Mouse (Mus musculus): ENCODE data around the gene Trnp1. TPM values are rescaled to one million over a fixed set of nuclear protein-coding genes. Genes with fewer than 3 reads are reported as not detected.
A peak's percentile ranks its signal among the peaks of the same experiment; 100 is the strongest.
"Not testable (repeated sequence)": the region's sequence is repeated elsewhere in the genome, so short reads cannot be mapped to it uniquely, and the experiment has no call there.

Gene Trnp1
- total RNA-seq (2021) = 100 to 1,000 TPM; 114 to 119 TPM

GRCm38 (mm10) chr4:133498160-133498724, at the start of gene Trnp1:
TSS of gene Trnp1 (minus strand) at chr4:133498550.
- DNase-seq (ENCODE audit: extremely low spot score in 1 of 2, low spot score in 2 of 2) = peak; percentile 87 to 90
- intact Hi-C loops (cut with DNase I) = no loop called here

GRCm38 (mm10) chr4:133545272-133546231, 47.2 kb upstream of the Trnp1 start, which contains the start of gene Nudc:
TSS of gene Nudc (minus strand) at chr4:133545996.
- intact Hi-C loops (cut with DNase I) = no loop called here
- DNase-seq (ENCODE audit: extremely low spot score in 1 of 2, low spot score in 2 of 2) = peak; percentile 95 to 97

- DNase-seq (ENCODE audit: extremely low spot score in 1 of 2, low spot score in 2 of 2) = no peak
- intact Hi-C loops (cut with DNase I) = no loop called here
Measured at GRCm38 (mm10) chr4:133536652-133537051, 38.3 kb upstream of the Trnp1 start.

GRCm38 (mm10) chr4:133536081-133536480, 37.7 kb upstream of the Trnp1 start:
- intact Hi-C loops (cut with DNase I) = no loop called here
- DNase-seq (ENCODE audit: extremely low spot score in 1 of 2, low spot score in 2 of 2) = no peak

GRCm38 (mm10) chr4:133532777-133533176, 34.4 kb upstream of the Trnp1 start:
- intact Hi-C loops (cut with DNase I) = no loop called here
- no peak for DNase-seq (ENCODE audit: extremely low spot score in 1 of 2, low spot score in 2 of 2)

GRCm38 (mm10) chr4:133527788-133528187, 29.4 kb upstream of the Trnp1 start:
- intact Hi-C loops (cut with DNase I) = no loop called here

GRCm38 (mm10) chr4:133521502-133521901, 23.2 kb upstream of the Trnp1 start:
- intact Hi-C loops (cut with DNase I) = no loop called here
- no peak for DNase-seq (ENCODE audit: extremely low spot score in 1 of 2, low spot score in 2 of 2)

More at GRCm38 (mm10) chr4:133527788-133528187, 29.4 kb upstream of the Trnp1 start:
- no peak for DNase-seq (ENCODE audit: extremely low spot score in 1 of 2, low spot score in 2 of 2)

- intact Hi-C loops (cut with DNase I) = no loop called here
- no peak for DNase-seq (ENCODE audit: extremely low spot score in 1 of 2, low spot score in 2 of 2)
Measured at GRCm38 (mm10) chr4:133519369-133519665, 21.0 kb upstream of the Trnp1 start.

- intact Hi-C loops (cut with DNase I) = no loop called here
Measured at GRCm38 (mm10) chr4:133518601-133519368, 20.4 kb upstream of the Trnp1 start, which contains the start of gene Kdf1. TSS of gene Kdf1 (plus strand) at chr4:133518963.

GRCm38 (mm10) chr4:133512972-133513371, 14.6 kb upstream of the Trnp1 start:
- intact Hi-C loops (cut with DNase I) = no loop called here
- DNase-seq (ENCODE audit: extremely low spot score in 1 of 2, low spot score in 2 of 2) = peak; percentile 66 to 67

More at GRCm38 (mm10) chr4:133518601-133519368, 20.4 kb upstream of the Trnp1 start, which contains the start of gene Kdf1:
- no peak for DNase-seq (ENCODE audit: extremely low spot score in 1 of 2, low spot score in 2 of 2)

GRCm38 (mm10) chr4:133512511-133512910, 14.2 kb upstream of the Trnp1 start:
- intact Hi-C loops (cut with DNase I); DNase-seq (ENCODE audit: extremely low spot score in 1 of 2, low spot score in 2 of 2): not testable (repeated sequence)

- no peak for DNase-seq (ENCODE audit: extremely low spot score in 1 of 2, low spot score in 2 of 2)
- intact Hi-C loops (cut with DNase I) = no loop called here
Measured at GRCm38 (mm10) chr4:133511050-133511449, 12.7 kb upstream of the Trnp1 start.

- intact Hi-C loops (cut with DNase I) = no loop called here
- DNase-seq (ENCODE audit: extremely low spot score in 1 of 2, low spot score in 2 of 2) = peak in 1 of 2 experiments; percentile 49
Measured at GRCm38 (mm10) chr4:133508990-133509389, 10.6 kb upstream of the Trnp1 start.

- intact Hi-C loops (cut with DNase I) = no loop called here
- DNase-seq (ENCODE audit: extremely low spot score in 1 of 2, low spot score in 2 of 2) = no peak
Measured at GRCm38 (mm10) chr4:133506573-133506972, 8.2 kb upstream of the Trnp1 start.

- peak in 1 of 2 experiments; percentile 50 for DNase-seq (ENCODE audit: extremely low spot score in 1 of 2, low spot score in 2 of 2)
- intact Hi-C loops (cut with DNase I) = no loop called here
Measured at GRCm38 (mm10) chr4:133504755-133505485, 6.6 kb upstream of the Trnp1 start.

- intact Hi-C loops (cut with DNase I) = no loop called here
- no peak for DNase-seq (ENCODE audit: extremely low spot score in 1 of 2, low spot score in 2 of 2)
Measured at GRCm38 (mm10) chr4:133504300-133504699, 6.0 kb upstream of the Trnp1 start.

- intact Hi-C loops (cut with DNase I) = no loop called here
- DNase-seq (ENCODE audit: extremely low spot score in 1 of 2, low spot score in 2 of 2) = no peak
Measured at GRCm38 (mm10) chr4:133501514-133501913, 3.2 kb upstream of the Trnp1 start.

GRCm38 (mm10) chr4:133497461-133498159, 740 bp downstream of the Trnp1 start:
- DNase-seq (ENCODE audit: extremely low spot score in 1 of 2, low spot score in 2 of 2) = peak in 1 of 2 experiments; percentile 54
- intact Hi-C loops (cut with DNase I) = no loop called here
